Mouse (Mus musculus): Measurements from ENCODE around the gene Phpt1.
"Not testable (repeated sequence)": the region's sequence is repeated elsewhere in the genome, so short reads cannot be mapped to it uniquely, and the experiment has no call there.

Phpt1 gene

DNA sequence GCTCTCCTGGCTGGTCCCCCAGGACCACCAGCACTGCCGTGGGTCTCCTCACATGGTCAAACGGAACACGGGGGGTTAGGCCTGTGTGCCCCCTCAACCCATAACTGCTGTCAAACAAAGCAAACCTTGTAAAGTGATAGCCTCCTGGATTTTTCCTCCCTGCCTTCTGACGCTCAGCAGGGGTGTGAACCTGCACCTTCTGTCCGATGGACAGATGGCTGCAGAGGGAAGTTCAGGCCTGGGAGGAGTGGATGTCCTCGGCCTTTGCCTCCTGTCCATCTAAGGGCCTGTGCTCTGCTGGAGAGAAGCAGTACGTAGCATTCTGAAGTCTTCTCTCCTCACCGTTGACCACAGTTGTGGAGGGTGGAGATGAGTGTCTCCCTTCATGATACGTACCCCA lies 13.1 kb downstream of the Phpt1 start:
- no peak for DNase-seq (ENCODE audit: low read depth in 2 of 2, low spot score in 2 of 2)

DNA sequence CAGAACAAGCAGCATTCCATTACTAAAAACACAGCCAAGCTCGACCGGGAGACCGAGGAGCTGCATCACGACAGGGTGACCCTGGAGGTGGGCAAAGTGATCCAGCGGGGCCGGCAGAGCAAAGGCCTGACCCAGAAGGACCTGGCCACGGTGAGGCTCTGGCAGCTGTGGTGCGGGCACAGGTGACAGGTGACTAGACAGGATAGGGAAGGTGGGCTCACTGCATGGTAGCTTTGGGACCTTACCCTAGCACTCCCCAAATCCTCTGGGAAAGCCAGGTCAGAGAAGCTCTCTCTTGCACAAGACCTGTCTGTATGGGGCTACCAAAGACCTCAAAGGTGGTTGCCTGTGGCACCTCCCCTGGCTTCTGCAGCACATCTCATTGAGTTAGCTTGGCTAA lies 14.5 kb downstream of the Phpt1 start:
- no peak for DNase-seq (ENCODE audit: low read depth in 2 of 2, low spot score in 2 of 2)

DNA sequence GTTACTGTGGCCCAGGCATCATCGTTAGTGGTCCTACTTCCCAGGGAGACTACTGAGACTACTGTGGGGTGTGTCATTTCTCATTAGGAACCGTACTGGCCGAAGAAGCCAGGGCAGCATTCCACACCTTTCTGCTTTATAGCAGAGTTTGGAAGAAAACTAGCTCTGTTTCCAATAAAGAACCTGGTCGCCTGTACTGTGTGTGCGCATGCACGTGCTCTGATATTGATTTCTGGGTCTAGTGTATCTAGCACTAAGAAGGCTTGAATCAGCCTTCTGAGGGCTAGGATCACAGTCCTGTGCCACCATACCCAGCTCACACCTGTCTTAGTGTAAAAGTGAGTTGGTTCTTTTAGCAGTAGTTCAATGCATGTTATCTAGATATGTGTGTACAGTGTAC lies 16.2 kb downstream of the Phpt1 start:
- DNase-seq (ENCODE audit: low read depth in 2 of 2, low spot score in 2 of 2): no peak

DNA sequence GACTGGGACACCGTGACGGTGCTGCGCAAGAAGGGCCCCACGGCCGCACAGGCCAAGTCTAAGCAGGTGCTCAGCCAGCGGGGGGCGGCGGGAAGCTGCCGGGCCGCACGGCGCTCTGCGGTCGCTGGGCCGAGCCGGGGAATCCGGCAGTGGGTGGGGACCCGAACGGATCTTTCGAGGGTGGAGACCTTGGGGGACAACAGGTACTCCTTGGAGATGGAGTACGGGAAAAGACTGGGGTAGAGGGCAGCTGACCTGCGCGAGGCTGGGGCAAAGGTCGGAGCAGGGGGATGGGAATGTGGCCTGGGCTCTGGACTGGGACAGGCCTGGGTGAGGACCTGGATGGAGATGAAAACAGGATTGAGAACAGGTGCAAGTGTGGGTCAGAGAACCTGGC lies 17.1 kb downstream of the Phpt1 start:
- no peak for DNase-seq (ENCODE audit: low read depth in 2 of 2, low spot score in 2 of 2)

DNA sequence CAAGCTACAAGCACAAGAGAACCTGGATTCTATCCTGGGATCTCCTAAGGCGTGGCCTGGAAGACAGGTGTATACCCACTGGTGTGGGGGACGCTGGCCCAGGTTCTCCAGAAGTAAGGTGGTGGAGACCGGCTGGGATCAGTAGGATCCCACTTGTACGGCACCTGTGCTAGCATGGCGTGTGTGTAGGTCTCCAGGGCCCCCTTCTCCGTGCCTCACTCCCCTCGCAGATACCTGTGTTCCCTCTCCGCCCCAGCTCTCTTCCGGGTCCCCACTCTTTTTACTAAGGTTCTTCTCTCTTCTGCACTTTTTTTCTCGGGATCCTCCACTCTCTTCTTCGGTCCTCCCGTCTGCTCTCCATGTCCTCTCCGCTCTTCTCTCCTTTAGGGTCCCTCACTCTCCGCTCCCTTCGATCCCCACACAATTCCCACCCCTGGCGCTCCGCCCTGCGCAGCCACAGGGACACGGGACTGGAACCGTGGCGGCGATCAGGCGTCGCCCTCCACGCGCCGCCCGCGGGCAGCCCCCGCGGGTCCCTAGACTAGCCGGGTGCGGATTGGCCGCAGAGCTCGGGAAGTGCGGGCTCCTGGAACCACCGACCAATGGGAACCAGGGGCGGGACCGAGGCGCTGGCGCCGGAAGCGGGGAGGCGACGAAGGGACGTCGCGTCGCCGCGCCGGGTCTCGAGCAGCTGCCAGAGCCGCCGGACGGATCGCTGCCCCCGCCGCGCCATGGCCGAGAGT lies 17.6 kb downstream of the Phpt1 start, which contains the start of gene Edf1:
Gene Edf1, plus strand, starts transcription at position 627 of the 743 bp plus-strand sequence.
- DNase-seq (ENCODE audit: low read depth in 2 of 2, low spot score in 2 of 2): peak; percentile 83 to 87

DNA sequence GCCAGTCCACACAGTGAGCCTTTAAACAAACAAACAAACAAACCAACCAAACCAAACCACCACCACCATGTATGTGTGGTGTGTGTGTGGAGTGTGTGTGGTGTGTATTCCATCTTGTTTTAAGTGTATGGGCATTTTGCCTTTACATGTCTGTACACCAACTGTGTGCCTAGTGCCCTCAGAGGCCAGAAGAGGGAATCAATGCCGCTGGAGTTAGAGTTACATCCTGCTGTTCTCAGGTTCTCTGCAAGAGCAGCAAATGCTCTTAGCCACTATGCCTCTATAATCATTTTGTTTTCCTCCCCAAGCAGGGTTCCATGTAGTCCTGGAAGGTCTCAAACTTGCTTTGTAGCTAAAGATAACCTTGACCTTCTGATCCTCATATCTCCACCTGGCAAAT lies 18.7 kb downstream of the Phpt1 start:
- no peak for DNase-seq (ENCODE audit: low read depth in 2 of 2, low spot score in 2 of 2)

DNA sequence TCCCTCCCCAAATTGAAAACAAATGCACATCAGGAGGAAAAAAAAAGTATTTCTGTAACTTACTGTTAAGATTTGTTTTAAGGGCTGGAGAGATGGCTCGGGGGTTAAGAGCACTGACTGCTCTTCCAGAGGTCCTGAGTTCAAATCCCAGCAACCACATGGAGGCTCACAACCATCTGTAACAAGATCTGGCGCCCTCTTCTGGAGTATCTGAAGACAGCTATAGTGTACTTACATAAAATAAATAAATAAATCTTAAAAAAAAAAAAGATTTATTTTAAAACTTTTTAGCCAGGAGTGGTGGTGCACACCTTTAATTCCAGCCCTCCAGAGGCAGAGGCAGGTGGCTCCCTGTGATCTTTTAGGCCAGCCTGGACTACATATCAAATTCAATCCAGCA lies 19.5 kb downstream of the Phpt1 start:
- not testable (repeated sequence) for DNase-seq (ENCODE audit: low read depth in 2 of 2, low spot score in 2 of 2)

DNA sequence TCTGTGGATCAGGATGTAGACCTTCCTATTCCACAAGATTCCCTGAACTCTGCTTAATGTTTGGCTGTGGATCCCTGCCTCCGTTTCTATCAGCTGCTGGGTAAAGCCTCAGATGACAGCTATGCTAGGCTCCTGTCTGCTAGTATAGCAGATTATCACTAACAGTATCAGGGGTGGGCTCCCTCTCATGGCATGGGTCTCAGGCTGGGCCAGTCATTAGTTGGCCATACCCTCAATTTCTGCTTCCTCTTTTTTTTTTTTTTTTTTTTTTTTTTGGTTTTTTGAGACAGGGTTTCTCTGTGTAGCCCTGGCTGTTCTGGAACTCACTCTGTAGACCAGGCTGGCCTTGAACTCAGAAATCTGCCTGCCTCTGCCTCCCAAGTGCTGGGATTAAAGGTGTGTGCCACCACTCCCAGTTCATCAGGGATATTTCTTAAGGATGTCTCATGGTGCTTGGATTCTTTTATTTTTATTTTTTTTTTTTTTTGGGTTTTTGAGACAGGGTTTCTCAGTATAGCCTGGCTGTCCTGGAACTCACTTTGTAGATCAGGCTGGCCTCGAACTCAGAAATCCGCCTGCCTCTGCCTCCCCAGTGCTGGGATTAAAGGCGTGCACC lies 21.7 kb downstream of the Phpt1 start:
- not testable (repeated sequence) for DNase-seq (ENCODE audit: low read depth in 2 of 2, low spot score in 2 of 2)

DNA sequence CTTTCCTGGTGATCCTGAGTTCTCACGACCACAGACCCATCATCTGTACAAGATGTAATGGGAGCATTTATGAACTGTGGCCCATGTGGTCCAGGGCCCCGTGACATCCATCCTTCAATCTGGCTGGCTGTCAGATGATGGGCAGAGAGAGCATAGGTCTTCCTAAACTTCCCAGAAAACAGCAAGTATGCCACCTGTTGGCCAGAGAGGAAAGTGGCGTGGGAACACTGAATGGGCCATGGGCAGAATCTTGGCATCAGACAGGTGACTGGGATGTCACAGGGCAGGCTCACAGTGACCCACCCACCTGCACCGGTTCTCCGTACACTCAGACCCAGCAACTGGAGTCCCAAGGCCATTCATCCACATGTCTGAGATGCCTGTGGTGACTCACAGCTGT lies 23.8 kb downstream of the Phpt1 start:
- no peak for DNase-seq (ENCODE audit: low read depth in 2 of 2, low spot score in 2 of 2)

DNA sequence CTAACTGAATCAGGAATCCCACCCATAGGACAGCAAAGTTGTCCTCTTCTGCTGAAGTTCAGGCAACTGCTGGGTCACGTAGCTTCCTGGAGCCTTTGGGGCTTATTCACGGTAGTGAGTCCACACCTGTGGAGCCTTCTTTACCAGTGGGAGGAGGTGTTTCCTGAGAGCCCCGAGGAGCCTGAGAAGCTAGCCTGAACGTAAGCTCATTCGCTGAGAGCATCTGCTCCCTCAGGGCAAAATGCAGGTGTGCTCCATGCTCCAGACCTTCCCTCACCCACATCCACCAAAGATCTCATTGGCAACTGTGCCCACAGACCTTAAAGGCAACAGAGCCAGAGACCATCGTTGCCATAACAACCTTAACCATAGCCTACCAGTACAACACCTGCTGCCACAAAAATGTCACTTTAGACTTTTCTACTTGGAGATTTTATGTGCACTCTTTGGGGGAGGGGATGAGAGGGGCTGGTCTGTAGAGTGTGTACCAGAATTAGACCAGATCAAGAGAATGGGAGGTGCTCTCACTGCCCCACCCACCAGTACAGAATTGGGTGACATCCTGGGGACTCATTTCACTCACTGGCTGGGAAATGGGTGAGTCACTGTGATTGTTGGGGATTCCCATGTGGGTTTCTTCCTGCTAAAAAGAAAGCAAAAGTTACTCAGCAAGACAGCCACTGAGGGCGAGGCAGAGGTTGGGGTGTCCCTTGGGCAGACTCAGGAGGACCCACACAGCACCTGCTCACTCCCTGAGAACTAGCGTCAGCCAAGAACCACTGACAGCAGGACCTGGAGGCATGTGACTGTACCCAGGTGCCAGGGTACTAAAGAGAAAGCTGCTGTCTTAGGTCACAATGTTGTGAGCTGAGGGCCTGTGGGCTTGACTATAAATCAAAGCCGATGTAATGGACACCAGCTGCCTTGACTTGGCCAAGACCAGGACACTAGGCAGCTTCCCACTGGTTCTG lies 25.7 kb downstream of the Phpt1 start:
- peak; percentile 62 to 63 for DNase-seq (ENCODE audit: low read depth in 2 of 2, low spot score in 2 of 2)

DNA sequence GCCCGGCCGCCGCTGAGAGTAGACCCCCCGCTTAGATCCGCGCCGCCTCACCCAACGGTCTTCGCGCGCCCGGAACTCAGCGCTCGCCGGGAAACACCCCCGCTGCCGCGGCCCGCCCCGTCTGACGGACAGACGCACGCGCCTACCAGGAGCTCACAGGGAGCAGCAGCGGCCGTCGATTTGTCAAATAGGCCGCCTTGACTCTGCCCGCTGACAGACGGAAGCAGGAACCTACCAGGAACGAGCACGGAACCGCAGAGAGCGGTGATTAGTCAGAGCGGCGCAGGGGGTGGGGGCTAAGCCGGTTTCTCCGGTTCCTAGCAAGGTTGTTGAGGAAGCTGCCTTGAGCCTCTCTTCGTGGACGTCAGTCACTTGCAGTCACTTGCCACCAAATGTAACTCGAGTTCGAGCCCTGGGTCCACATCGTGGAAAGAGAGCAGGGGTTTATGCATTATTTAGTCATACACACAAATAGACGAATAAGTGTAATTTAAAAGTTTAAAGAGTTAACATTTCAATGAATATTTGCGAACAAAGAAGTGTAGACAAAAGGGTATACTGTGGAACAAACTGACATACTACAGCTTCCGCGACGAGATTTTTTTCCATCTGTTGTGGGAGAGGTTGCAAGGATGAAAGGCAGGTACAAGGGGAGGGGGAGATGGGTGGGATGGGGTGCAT lies 28.1 kb downstream of the Phpt1 start, which contains the start of gene Traf2:
Gene Traf2, minus strand, starts transcription at position 130 of the 681 bp plus-strand sequence.
- DNase-seq (ENCODE audit: low read depth in 2 of 2, low spot score in 2 of 2): peak; percentile 96 to 98

DNA sequence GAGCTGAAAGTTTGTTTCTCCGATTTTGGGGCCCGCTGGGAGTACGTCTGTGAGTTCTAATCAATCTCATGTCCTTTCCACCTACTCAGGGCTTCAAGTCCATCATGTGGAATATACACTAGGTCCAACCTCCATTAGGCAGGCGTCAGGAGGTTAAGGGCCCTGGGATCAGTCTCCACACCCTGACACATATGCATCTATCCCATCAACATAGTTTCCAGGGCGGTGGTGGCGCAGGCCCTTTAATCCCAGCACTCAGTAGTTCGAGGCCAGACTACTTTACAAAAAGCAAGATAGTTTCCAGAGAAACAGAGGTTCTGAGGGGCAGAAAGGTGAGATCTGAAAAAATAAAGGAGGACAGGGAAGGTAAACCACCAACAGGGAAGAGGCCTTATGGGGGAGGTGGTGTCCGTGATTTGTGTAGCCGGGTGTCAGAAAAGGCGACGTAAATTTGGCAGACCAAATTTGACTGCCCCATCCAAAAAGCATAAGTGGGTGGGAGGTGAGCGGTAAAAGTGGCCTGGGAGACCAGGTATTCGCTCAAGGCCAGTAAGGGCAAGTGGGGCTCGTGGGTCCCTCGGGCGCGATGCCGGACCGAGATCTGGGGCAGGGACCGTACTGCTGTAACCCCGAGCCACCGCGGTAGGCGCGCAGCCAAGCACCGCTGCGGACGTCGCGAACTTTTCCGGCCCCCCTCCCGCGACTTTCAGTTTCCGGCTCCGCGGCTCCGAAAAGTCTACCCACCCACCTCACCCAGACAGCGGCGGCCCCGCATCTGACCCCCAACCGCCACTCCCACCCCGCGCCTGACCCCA lies 28.8 kb downstream of the Phpt1 start:
- DNase-seq (ENCODE audit: low read depth in 2 of 2, low spot score in 2 of 2): no peak

DNA sequence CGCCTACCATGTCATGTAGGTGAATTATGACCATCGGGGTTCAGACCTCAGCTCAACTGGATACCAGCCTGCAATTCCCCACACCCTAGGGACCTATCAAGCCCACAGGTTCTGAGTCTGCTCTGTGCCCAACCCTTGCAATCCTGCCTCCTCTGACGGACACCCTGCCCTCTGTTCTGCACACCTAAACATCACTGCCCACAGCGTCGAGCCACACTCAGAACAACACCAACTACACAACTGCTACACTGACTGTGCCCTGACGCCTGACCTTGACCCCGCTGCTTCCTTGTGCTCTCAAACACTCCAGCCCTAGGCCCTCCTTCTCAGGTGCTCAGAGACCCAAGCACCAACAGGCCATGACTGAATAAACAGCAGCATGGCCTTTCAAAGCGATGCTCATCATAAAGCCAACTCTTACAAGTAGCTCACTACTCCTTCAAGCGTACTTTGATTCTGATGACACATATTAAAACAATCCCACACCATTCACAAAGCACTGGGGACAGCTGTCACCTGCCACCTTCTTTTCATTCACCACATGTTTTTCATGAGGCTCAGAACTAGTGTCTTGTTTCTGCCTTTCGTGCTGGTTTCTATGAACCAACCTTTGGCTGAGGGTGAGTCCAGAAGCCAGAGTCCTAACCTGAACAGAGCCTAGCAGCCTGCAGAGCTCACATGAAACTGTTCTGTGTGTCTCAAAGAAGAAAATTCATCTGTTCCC lies 33.2 kb downstream of the Phpt1 start:
- no peak for DNase-seq (ENCODE audit: low read depth in 2 of 2, low spot score in 2 of 2)

DNA sequence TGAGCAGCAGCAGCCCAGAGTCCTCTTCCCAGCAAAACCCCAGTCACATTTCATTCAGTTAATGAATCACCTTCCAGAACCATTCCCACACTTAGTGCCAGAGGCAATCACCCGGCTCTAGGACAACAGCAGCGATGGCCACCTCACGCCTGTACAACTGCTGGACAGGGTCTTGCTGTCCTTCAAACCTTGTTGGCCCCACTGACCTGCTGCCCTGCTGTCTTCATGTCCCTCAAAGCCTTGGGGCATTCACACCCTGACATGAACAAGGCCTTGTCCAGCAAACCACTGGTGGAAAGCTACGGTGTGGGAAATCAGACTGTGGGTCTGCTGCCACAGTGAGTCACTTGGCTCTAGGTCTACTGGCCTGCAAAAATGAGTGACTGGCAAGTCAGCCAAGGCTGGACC lies 34.5 kb downstream of the Phpt1 start:
- DNase-seq (ENCODE audit: low read depth in 2 of 2, low spot score in 2 of 2): no peak

DNA sequence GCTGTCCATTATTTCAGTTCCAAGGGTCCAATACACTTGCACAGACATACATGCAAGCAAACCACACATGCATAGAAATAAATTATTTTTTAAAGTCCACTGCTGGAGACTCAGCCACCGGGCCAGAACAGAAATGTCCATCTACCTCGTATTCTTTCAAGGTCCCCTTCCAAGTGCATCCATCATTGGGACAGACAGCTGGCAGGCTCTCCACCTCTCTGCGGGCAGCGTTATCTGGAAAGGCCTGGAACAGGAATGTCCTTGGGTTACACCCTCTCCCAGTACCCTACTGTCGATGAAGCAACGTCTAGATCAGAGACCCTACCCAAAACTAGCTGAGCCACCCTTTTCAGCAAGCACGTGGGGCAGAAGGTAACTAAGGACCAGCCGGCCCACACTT lies 38.5 kb downstream of the Phpt1 start:
- no peak for DNase-seq (ENCODE audit: low read depth in 2 of 2, low spot score in 2 of 2)

DNA sequence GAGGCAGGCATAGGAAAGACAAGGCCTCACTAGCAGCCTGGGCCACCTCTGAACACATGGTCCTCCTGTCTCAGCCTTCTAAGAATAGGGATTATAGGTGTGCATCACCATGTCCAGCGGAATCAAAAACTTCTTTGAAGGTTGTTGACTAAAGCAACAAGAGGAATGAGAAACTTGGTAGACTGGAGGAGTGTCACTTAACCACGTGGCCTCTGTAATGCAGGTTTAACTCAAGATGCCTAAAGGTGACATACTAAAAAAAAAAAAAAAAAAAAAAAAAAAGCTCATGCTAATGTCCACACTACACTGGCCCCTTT lies 40.2 kb downstream of the Phpt1 start:
- no peak for DNase-seq (ENCODE audit: low read depth in 2 of 2, low spot score in 2 of 2)

DNA sequence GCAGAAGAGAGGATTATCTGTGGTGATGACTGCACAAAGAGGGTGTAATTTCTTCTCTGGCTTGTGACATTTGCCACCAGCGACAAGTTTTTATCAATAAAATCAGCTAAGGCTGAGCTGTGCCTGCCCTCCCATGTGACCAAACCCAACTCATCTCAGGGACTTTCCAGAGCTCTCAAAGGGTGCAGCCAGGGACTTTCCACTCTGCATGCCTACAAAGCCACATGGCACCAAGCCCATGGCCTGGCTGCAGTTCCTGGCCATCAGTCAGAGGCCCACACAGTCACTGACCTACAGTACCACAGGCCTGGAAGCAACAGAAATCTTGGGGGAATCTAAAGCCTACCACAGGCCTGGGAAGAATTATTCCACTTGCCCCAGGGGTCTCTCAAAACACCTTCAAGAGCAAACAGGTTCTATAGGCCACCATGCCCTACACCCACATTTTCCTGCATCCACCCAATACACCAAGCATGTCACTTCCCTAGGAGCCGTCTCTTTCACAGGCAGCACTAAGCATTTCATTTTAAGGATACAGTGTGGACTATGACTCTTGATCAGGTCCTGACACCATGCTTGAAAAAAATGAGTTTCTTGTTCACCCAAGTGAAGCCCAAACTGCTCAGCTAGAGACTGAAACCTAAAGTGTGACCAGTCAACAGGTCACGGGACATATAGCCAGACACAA lies 40.7 kb downstream of the Phpt1 start:
- peak; percentile 41 to 48 for DNase-seq (ENCODE audit: low read depth in 2 of 2, low spot score in 2 of 2)

DNA sequence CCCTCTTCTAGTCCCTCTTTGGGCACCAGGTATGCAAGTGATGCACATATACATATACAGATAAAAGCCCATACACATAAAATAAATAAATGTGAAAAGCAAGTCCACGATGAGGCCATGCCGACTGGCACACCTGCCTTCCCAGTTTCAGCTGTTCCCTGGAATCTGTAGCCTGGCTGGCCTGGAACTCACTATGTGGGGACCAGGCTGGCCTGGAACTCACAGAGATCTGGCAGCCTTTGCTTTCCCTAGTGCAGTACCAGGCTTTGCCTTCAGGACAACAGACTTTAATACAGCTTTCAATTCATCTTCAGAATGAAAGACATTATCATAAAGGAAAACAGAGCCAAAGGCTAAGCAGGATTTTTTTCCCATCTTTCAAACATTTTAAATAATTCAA lies 41.3 kb downstream of the Phpt1 start:
- DNase-seq (ENCODE audit: low read depth in 2 of 2, low spot score in 2 of 2): no peak

Data from CD8-positive naive resting alpha-beta T cell, adult 2 months (primary cell).